ENCODE assay signal across 8 mouse cellular contexts in the genomic region with DNA sequence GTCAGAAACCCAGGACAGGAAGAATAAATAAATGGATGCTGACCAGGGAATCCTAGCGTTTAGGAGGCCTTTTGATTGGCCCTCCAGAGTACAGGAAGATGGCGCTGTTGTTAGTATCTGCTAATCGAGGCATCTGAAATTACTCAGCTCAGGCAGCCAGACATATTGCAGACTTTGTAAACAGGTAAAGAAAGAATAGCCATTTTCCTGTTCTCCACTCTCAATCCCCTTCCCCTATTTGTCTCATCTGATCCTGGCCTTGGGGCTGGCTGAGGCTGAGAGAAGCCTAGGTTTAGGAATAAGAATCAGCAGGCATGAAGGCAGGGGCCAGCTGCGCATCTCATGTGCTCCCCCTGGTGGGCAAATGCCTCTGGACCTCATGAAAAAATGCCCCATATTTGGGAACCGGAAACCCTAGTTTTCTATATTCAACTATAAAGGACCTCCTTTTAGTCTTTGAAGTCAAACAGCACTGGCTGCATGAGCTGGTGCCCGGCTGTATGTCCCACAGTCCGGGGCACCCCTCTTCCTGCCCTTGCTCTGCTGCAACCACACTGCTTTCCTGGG. TPM values are rescaled to one million over a fixed set of nuclear protein-coding genes. Genes with fewer than 3 reads are reported as not detected.
A peak's percentile ranks its signal among the peaks of the same experiment; 100 is the strongest.
DNase-seq lines count a peak whose midpoint lies in the region; ATAC-seq and TF ChIP-seq lines count a peak whose summit lies in the region.

No protein-coding gene starts in this region.

- no peaks in the 10 kb centered on the region for H3K36me3 ChIP-seq in lung, embryonic 14.5 days (ENCODE audit: insufficient read depth)

- peak; percentile 81 for ATAC-seq in granulocyte monocyte progenitor cell, adult 5-6 weeks (replicated peaks; ENCODE audit: poor library complexity, severe bottlenecking)
- peak; percentile 38 for ATAC-seq in lung, embryonic 14.5 days (ENCODE audit: insufficient read depth)

- no peak overlapping the region for H3K4me3 ChIP-seq in lung, embryonic 14.5 days (ENCODE audit: low read depth, low read length)

- H3K27me3 ChIP-seq in lung, embryonic 14.5 days (ENCODE audit: insufficient read depth, low read length) = no peaks in the 10 kb centered on the region

- no peaks in the 10 kb centered on the region for H3K9me3 ChIP-seq in lung, embryonic 14.5 days (ENCODE audit: low read depth, low read length)

- no peak overlapping the region for H3K27ac ChIP-seq in lung, embryonic 14.5 days (ENCODE audit: low read depth)

- H3K4me2 ChIP-seq in lung, embryonic 14.5 days = no peak overlapping the region

- peak; percentile 67 for DNase-seq in 416B (ENCODE audit: low read depth)
- peak; percentile 88 for DNase-seq in NIH3T3 (ENCODE audit: low read depth)
- DNase-seq in cerebellum, adult 9-11 months = peak; percentile 41
- peak; percentile 77 to 91 for DNase-seq in kidney, postnatal 25 days
- peak; percentile 96 for DNase-seq in lung, embryonic 14.5 days
- peak; percentile 55 for DNase-seq in right cerebral cortex, adult 18-20 months
- DNase-seq in urinary bladder, postnatal 10 days (ENCODE audit: low spot score) = peak; percentile 40

- peak; percentile 92 for TF ChIP-seq CTCF in lung, embryonic 14.5 days (IDR thresholded peaks at IDR 0.05; ENCODE audit: low read depth)

- H3K4me1 ChIP-seq in lung, embryonic 14.5 days (ENCODE audit: insufficient read depth) = peaks cover 14% of the 10 kb centered on the region

- WGBS in lung, embryonic 14.5 days = 36% methylated on average over 7 of the region's 7 CpGs

- no peak overlapping the region; the same call in 1 of the 2 replicates for H3K9ac ChIP-seq in lung, embryonic 14.5 days

RNA-seq across cellular contexts. Expression of a gene that starts 44.8 kb away (rescaled TPM):
- 45.7 and 52.0 TPM in 2 replicates for total RNA-seq in granulocyte monocyte progenitor cell, adult 5-6 weeks (2014; fragmentation: Nextera tagmentation)
- total RNA-seq in granulocyte monocyte progenitor cell, adult 5-6 weeks (2017) = 27.1 and 28.1 TPM in 2 replicates
- 59.2 and 62.0 TPM in 2 replicates for polyA plus RNA-seq in lung, embryonic 14.5 days (2014; fragmentation: Nextera tagmentation; extraction: Ambion mirVana)

RNA-seq across cellular contexts. Expression of a gene that starts 48.7 kb away (rescaled TPM):
- total RNA-seq in granulocyte monocyte progenitor cell, adult 5-6 weeks (2014; fragmentation: Nextera tagmentation) = 10.1 and 15.3 TPM in 2 replicates
- 15.6 and 21.7 TPM in 2 replicates for total RNA-seq in granulocyte monocyte progenitor cell, adult 5-6 weeks (2017)
- polyA plus RNA-seq in lung, embryonic 14.5 days (2014; fragmentation: Nextera tagmentation; extraction: Ambion mirVana) = 165 and 171 TPM in 2 replicates

Comparison
In these comparisons a context has a peak if more than half of its experiments do, and no peak if none do; other contexts are left out.
1. DNase-seq: peak in every context shown above with its lines; median percentile 96 in lung, embryonic 14.5 days; 88 in NIH3T3; 84 in kidney, postnatal 25 days; 67 in 416B; 55 in right cerebral cortex, adult 18-20 months; 41 in cerebellum, adult 9-11 months; 40 in urinary bladder, postnatal 10 days.